11 mouse cellular contexts compared by ENCODE assay signal in genomic region chr2:92692623-92693022, GRCm38 (mm10).
DNase-seq lines count a peak whose midpoint lies in the region; ATAC-seq and TF ChIP-seq lines count a peak whose summit lies in the region.
"Had no signal": no experiment of that assay in that cellular context is flagged by ENCODE, and none has a peak within 500 bp of the region (broad histone marks: within the 10 kb centered on the region; RNA-seq: fewer than 3 reads in every experiment).

No protein-coding gene starts in this region.

- H3K4me3 ChIP-seq in forebrain, embryonic 16.5 days (replicated peaks; ENCODE audit: low read length), result no peak overlapping the region
- H3K4me3 ChIP-seq in forebrain, embryonic 13.5 days, result no peak overlapping the region
- H3K4me3 ChIP-seq in left cerebral cortex, adult 2 months, result no peak overlapping the region
- H3K4me3 ChIP-seq: hindbrain, embryonic 12.5 days had no signal

- no peaks in the 10 kb centered on the region for H3K36me3 ChIP-seq in forebrain, embryonic 16.5 days (ENCODE audit: control insufficient read depth, insufficient read depth)
- H3K36me3 ChIP-seq in forebrain, embryonic 13.5 days (ENCODE audit: poor library complexity, severe bottlenecking), result no peaks in the 10 kb centered on the region
- H3K36me3 ChIP-seq: hindbrain, embryonic 12.5 days had no signal

- intact Hi-C loops in left cerebral cortex, adult 2 months (cut with DNase I), result loop anchor here (2.0 to 5.0 kb wide), 4 partner anchors 20 to 205 kb away; no protein-coding TSS in a partner anchor

- no peak for DNase-seq in left cerebral cortex, adult 2 months (ENCODE audit: extremely low spot score in 1 of 2, low spot score in 2 of 2)
- DNase-seq in left cerebral cortex, adult 11 months (ENCODE audit: low spot score), result no peak
- peak; percentile 26 for DNase-seq in cerebellum, adult 9-10 months
- peak; percentile 32 for DNase-seq in right cerebral cortex, postnatal 14 days
- no peak for DNase-seq in B cell, adult 2 months
- DNase-seq: retina, postnatal 1 day had no signal

- peak; percentile 47 for TF ChIP-seq CTCF in left cerebral cortex, adult 2 months (IDR thresholded peaks at IDR 0.05)

- H3K4me2 ChIP-seq in forebrain, embryonic 16.5 days (ENCODE audit: low read length), result no peak overlapping the region
- H3K4me2 ChIP-seq in forebrain, embryonic 13.5 days, result no peak overlapping the region
- H3K4me2 ChIP-seq: hindbrain, embryonic 12.5 days had no signal

- peaks cover 16% of the 10 kb centered on the region for H3K4me1 ChIP-seq in forebrain, embryonic 16.5 days (replicated peaks; ENCODE audit: control insufficient read depth, insufficient read depth, low read length)
- H3K4me1 ChIP-seq in forebrain, embryonic 13.5 days, result peaks cover 24% of the 10 kb centered on the region

- WGBS in forebrain, embryonic 16.5 days, result 62% methylated on average over 1 of the region's 1 CpGs
- 67% methylated on average over 1 of the region's 1 CpGs for WGBS in forebrain, embryonic 13.5 days

- no peaks in the 10 kb centered on the region for H3K27me3 ChIP-seq in forebrain, embryonic 16.5 days (replicated peaks; ENCODE audit: control insufficient read depth, insufficient read depth, low read length)
- no peaks in the 10 kb centered on the region for H3K27me3 ChIP-seq in forebrain, embryonic 13.5 days

- no peaks in the 10 kb centered on the region for H3K9me3 ChIP-seq in forebrain, embryonic 16.5 days (ENCODE audit: control insufficient read depth, low read length)
- no peaks in the 10 kb centered on the region for H3K9me3 ChIP-seq in forebrain, embryonic 13.5 days (replicated peaks)
- H3K9me3 ChIP-seq: hindbrain, embryonic 12.5 days had no signal

- 0 out of 2 replicates have a peak overlapping the region, but pooled peaks have one; percentile 20 for H3K27ac ChIP-seq in forebrain, embryonic 16.5 days (ENCODE audit: low read length)
- no peak overlapping the region for H3K27ac ChIP-seq in forebrain, embryonic 13.5 days
- H3K27ac ChIP-seq in left cerebral cortex, adult 2 months, result peak overlapping the region; percentile 85
- H3K27ac ChIP-seq: hindbrain, embryonic 12.5 days; liver, embryonic 14.5 days had no signal

- no peak for ATAC-seq in forebrain, embryonic 16.5 days
- no peak for ATAC-seq in forebrain, embryonic 13.5 days
- ATAC-seq in granulocyte monocyte progenitor cell, adult 5-6 weeks (replicated peaks; ENCODE audit: poor library complexity, severe bottlenecking), result no peak

- no peak overlapping the region for H3K9ac ChIP-seq in forebrain, embryonic 16.5 days (replicated peaks; ENCODE audit: low read depth, low read length)
- H3K9ac ChIP-seq in forebrain, embryonic 13.5 days, result no peak overlapping the region
- H3K9ac ChIP-seq: hindbrain, embryonic 12.5 days; liver, embryonic 14.5 days had no signal

Comparison
In these comparisons a context has a peak if more than half of its experiments do, and no peak if none do; other contexts are left out.
1. DNase-seq: peak in cerebellum, adult 9-10 months (single experiment) and right cerebral cortex, postnatal 14 days (single experiment); none in left cerebral cortex, adult 2 months (0 of 2), left cerebral cortex, adult 11 months (single experiment) and B cell, adult 2 months (0 of 2).